Mouse (Mus musculus) hindbrain, embryonic 14.5 days (tissue): Measurements from ENCODE around the gene Olfr1183. TPM values are rescaled to one million over a fixed set of nuclear protein-coding genes. Genes with fewer than 3 reads are reported as not detected.

Experiments used
- polyA plus RNA-seq: library from polyadenylated mRNA; unstranded; fragments of >200 nt; fragmentation: Nextera tagmentation; extraction: Ambion mirVana; gene quantifications from 2 replicates; pipeline ENCODE4 v1.2.1, GENCODE M21; 2014

The Olfr1183 gene
- polyA plus RNA-seq, 1 experiment from 2014 or later = not detected

Other genes with a start within 250 kb of the Olfr1183 start
- not detected in 2 replicates for gene Olfr1170, start 226.5 kb upstream of the Olfr1183 start, polyA plus RNA-seq
- gene Olfr1173, start 175.0 kb upstream of the Olfr1183 start, polyA plus RNA-seq = not detected in 2 replicates
- not detected in 2 replicates for gene Olfr1174-ps, start 139.7 kb upstream of the Olfr1183 start, polyA plus RNA-seq
- not detected in 2 replicates for gene Olfr1175-ps, start 127.7 kb upstream of the Olfr1183 start, polyA plus RNA-seq
- not detected in 2 replicates for gene Olfr1176, start 118.1 kb upstream of the Olfr1183 start, polyA plus RNA-seq
- not detected in 2 replicates for gene Olfr1177-ps, start 108.4 kb upstream of the Olfr1183 start, polyA plus RNA-seq
- gene Olfr1178, start 67.8 kb upstream of the Olfr1183 start, polyA plus RNA-seq = not detected in 2 replicates
- not detected in 2 replicates for gene Olfr1179, start 48.4 kb upstream of the Olfr1183 start, polyA plus RNA-seq
- gene Olfr1180, start 35.7 kb upstream of the Olfr1183 start, polyA plus RNA-seq = not detected in 2 replicates
- gene Olfr1181, start 28.7 kb upstream of the Olfr1183 start, polyA plus RNA-seq = not detected in 2 replicates
- gene Gm13757, start 5.7 kb upstream of the Olfr1183 start, polyA plus RNA-seq = not detected in 2 replicates
- gene Olfr1184, start 28.7 kb downstream of the Olfr1183 start, polyA plus RNA-seq = not detected in 2 replicates
- not detected in 2 replicates for gene Olfr1185-ps1, start 38.5 kb downstream of the Olfr1183 start, polyA plus RNA-seq
- not detected in 2 replicates for gene Olfr1186, start 63.7 kb downstream of the Olfr1183 start, polyA plus RNA-seq
- not detected in 2 replicates for gene Olfr1188, start 102.1 kb downstream of the Olfr1183 start, polyA plus RNA-seq
- not detected in 2 replicates for gene Olfr1189, start 131.6 kb downstream of the Olfr1183 start, polyA plus RNA-seq
- not detected in 2 replicates for gene Olfr1191-ps1, start 185.7 kb downstream of the Olfr1183 start, polyA plus RNA-seq
- not detected in 2 replicates for gene Olfr1192-ps1, start 193.6 kb downstream of the Olfr1183 start, polyA plus RNA-seq
- not detected in 2 replicates for gene Olfr1193, start 220.8 kb downstream of the Olfr1183 start, polyA plus RNA-seq
- not detected in 2 replicates for gene Olfr1195, start 234.3 kb downstream of the Olfr1183 start, polyA plus RNA-seq
- not detected in 2 replicates for gene Olfr1196, start 249.7 kb downstream of the Olfr1183 start, polyA plus RNA-seq